8 mouse cellular contexts compared by ENCODE assay signal in genomic region chr17:32162112-32162850, GRCm38 (mm10). TPM values are rescaled to one million over a fixed set of nuclear protein-coding genes. Genes with fewer than 3 reads are reported as not detected.
DNase-seq lines count a peak whose midpoint lies in the region; ATAC-seq lines count a peak whose summit lies in the region.

No protein-coding gene starts in this region.

- H3K9ac ChIP-seq in embryonic facial prominence, embryonic 12.5 days, result peak overlapping the region; percentile 46
- H3K9ac ChIP-seq in midbrain, embryonic 15.5 days, result peak overlapping the region; percentile 56
- H3K9ac ChIP-seq in stomach, embryonic 16.5 days (ENCODE audit: low read length), result peak overlapping the region; percentile 67

- H3K36me3 ChIP-seq in embryonic facial prominence, embryonic 12.5 days, result peaks cover 13% of the 10 kb centered on the region
- H3K36me3 ChIP-seq in midbrain, embryonic 15.5 days (replicated peaks), result no peaks in the 10 kb centered on the region
- H3K36me3 ChIP-seq in stomach, embryonic 16.5 days (ENCODE audit: control insufficient read depth, insufficient read depth, low read length), result no peaks in the 10 kb centered on the region

- DNase-seq in adrenal gland, adult (ENCODE audit: inconsistent age in 2 of 2, low spot score in 1 of 2), result peak; percentile 61 to 81
- no peak for DNase-seq in adrenal gland, postnatal 4 days (ENCODE audit: low spot score in 2 of 2)
- DNase-seq in heart, adult 9 months (ENCODE audit: low spot score in 2 of 2), result peak; percentile 52 to 55
- DNase-seq in kidney, adult 18-20 months, result peak; percentile 72
- peak; percentile 57 for DNase-seq in liver

- H3K4me1 ChIP-seq in embryonic facial prominence, embryonic 12.5 days, result peaks cover 34% of the 10 kb centered on the region
- H3K4me1 ChIP-seq in midbrain, embryonic 15.5 days, result peaks cover 41% of the 10 kb centered on the region
- peaks cover 35% of the 10 kb centered on the region for H3K4me1 ChIP-seq in stomach, embryonic 16.5 days (ENCODE audit: control insufficient read depth, insufficient read depth, low read length)

- WGBS in embryonic facial prominence, embryonic 12.5 days, result 3% methylated on average over 58 of the region's 58 CpGs
- WGBS in midbrain, embryonic 15.5 days, result 2% methylated on average over 58 of the region's 58 CpGs
- 1% methylated on average over 56 of the region's 58 CpGs for whole genome bisulfite sequencing in stomach, embryonic 16.5 days

- 0 out of 2 replicates have a peak, but pooled peaks have one; percentile 1 for ATAC-seq in embryonic facial prominence, embryonic 12.5 days (ENCODE audit: insufficient number of reproducible peaks, insufficient read depth, low FRiP score, low TSS enrichment)
- ATAC-seq in midbrain, embryonic 15.5 days (replicated peaks), result peak; percentile 40
- ATAC-seq in stomach, embryonic 16.5 days (ENCODE audit: insufficient read depth, low FRiP score), result peak; percentile 78; the same call in 1 of the 2 replicates

- no peak overlapping the region for H3K27ac ChIP-seq in embryonic facial prominence, embryonic 12.5 days
- peak overlapping the region; percentile 55 for H3K27ac ChIP-seq in midbrain, embryonic 15.5 days
- peak overlapping the region; percentile 88 for H3K27ac ChIP-seq in stomach, embryonic 16.5 days (ENCODE audit: low read length)

- H3K9me3 ChIP-seq in embryonic facial prominence, embryonic 12.5 days, result no peaks in the 10 kb centered on the region
- no peaks in the 10 kb centered on the region for H3K9me3 ChIP-seq in midbrain, embryonic 15.5 days
- no peaks in the 10 kb centered on the region for H3K9me3 ChIP-seq in stomach, embryonic 16.5 days (replicated peaks; ENCODE audit: control insufficient read depth, low read length)

- H3K4me3 ChIP-seq in embryonic facial prominence, embryonic 12.5 days, result peak overlapping the region; percentile 44
- H3K4me3 ChIP-seq in midbrain, embryonic 15.5 days, result peak overlapping the region; percentile 60
- peak overlapping the region; percentile 52 for H3K4me3 ChIP-seq in stomach, embryonic 16.5 days (replicated peaks; ENCODE audit: low read length)

- H3K27me3 ChIP-seq in embryonic facial prominence, embryonic 12.5 days, result no peaks in the 10 kb centered on the region
- H3K27me3 ChIP-seq in midbrain, embryonic 15.5 days (replicated peaks), result no peaks in the 10 kb centered on the region
- no peaks in the 10 kb centered on the region for H3K27me3 ChIP-seq in stomach, embryonic 16.5 days (ENCODE audit: control insufficient read depth, insufficient read depth, low read length)

- H3K4me2 ChIP-seq in embryonic facial prominence, embryonic 12.5 days (replicated peaks), result peak overlapping the region; percentile 89
- peak overlapping the region; percentile 86 for H3K4me2 ChIP-seq in midbrain, embryonic 15.5 days
- peak overlapping the region; percentile 94 for H3K4me2 ChIP-seq in stomach, embryonic 16.5 days (ENCODE audit: low read depth, low read length)

RNA-seq across cellular contexts. Expression of gene Notch3, which starts 4.4 kb away (rescaled TPM):
- total RNA-seq in adrenal gland, postnatal 4 days (2021), result 10 to 100 TPM; 24.4 to 26.7 TPM
- 22.1 and 23.0 TPM in 2 replicates for polyA plus RNA-seq in embryonic facial prominence, embryonic 12.5 days (2016; fragmentation: Nextera tagmentation; extraction: Ambion mirVana)
- polyA plus RNA-seq in midbrain, embryonic 15.5 days (2015; fragmentation: Nextera tagmentation; extraction: Ambion mirVana), result 7.9 and 8.9 TPM in 2 replicates
- polyA plus RNA-seq in stomach, embryonic 16.5 days (2015; fragmentation: Nextera tagmentation; extraction: Ambion mirVana), result 12.1 and 14.5 TPM in 2 replicates

RNA-seq across cellular contexts. Expression of gene Ephx3, which starts 27.1 kb away (rescaled TPM):
- under 1 TPM in 1 of 2 experiments, not detected in 1; 0.28 TPM for total RNA-seq in adrenal gland, postnatal 4 days (2021)
- 0.23 and 0.27 TPM in 2 replicates for polyA plus RNA-seq in embryonic facial prominence, embryonic 12.5 days (2016; fragmentation: Nextera tagmentation; extraction: Ambion mirVana)
- 0.22 and 0.35 TPM in 2 replicates for polyA plus RNA-seq in midbrain, embryonic 15.5 days (2015; fragmentation: Nextera tagmentation; extraction: Ambion mirVana)
- 14.4 and 25.3 TPM in 2 replicates for polyA plus RNA-seq in stomach, embryonic 16.5 days (2015; fragmentation: Nextera tagmentation; extraction: Ambion mirVana)

Comparison
In these comparisons a context has a peak if more than half of its experiments do, and no peak if none do; other contexts are left out.
1. DNase-seq: peak in adrenal gland, adult (2 of 2), heart, adult 9 months (2 of 2), kidney, adult 18-20 months (single experiment) and liver (single experiment); none in adrenal gland, postnatal 4 days (0 of 2).
2. ATAC-seq: peak in every context shown above with its lines; median percentile 78 in stomach, embryonic 16.5 days; 40 in midbrain, embryonic 15.5 days; 1 in embryonic facial prominence, embryonic 12.5 days.
3. RNA of gene Ephx3, which starts 27.1 kb away (polyA plus RNA-seq): 14.4 to 25.3 TPM in stomach, embryonic 16.5 days; 0.22 to 0.35 TPM in midbrain, embryonic 15.5 days and 0.23 to 0.27 TPM in embryonic facial prominence, embryonic 12.5 days; every median in the first group is over 10 times any median in the second.
4. Peak in every context shown above with its lines, with median percentiles within 50 percentile points of each other: H3K4me2 ChIP-seq, H3K4me3 ChIP-seq and H3K9ac ChIP-seq.